In genomic region chr16:5202681-5203080, GRCm38 (mm10) we compare ENCODE assay signal across 7 mouse cellular contexts. TPM values are rescaled to one million over a fixed set of nuclear protein-coding genes. Genes with fewer than 3 reads are reported as not detected.
DNase-seq lines count a peak whose midpoint lies in the region; ATAC-seq and TF ChIP-seq lines count a peak whose summit lies in the region.

No protein-coding gene starts in this region.

- H3K9ac ChIP-seq in embryonic facial prominence, embryonic 12.5 days: no peak overlapping the region
- no peak overlapping the region for H3K9ac ChIP-seq in lung, embryonic 14.5 days
- H3K9ac ChIP-seq in neural tube, embryonic 15.5 days (replicated peaks): 0 out of 2 replicates have a peak overlapping the region, but pooled peaks have one; percentile 63

- H3K4me3 ChIP-seq in embryonic facial prominence, embryonic 12.5 days: peak overlapping the region; percentile 86
- H3K4me3 ChIP-seq in lung, embryonic 14.5 days (ENCODE audit: low read depth, low read length): peak overlapping the region; percentile 86
- H3K4me3 ChIP-seq in neural tube, embryonic 15.5 days (replicated peaks): peak overlapping the region; percentile 92

- WGBS in embryonic facial prominence, embryonic 12.5 days: 16% methylated on average over 4 of the region's 4 CpGs
- WGBS in lung, embryonic 14.5 days: 9% methylated on average over 4 of the region's 4 CpGs
- WGBS in neural tube, embryonic 15.5 days: 7% methylated on average over 4 of the region's 4 CpGs

- H3K36me3 ChIP-seq in embryonic facial prominence, embryonic 12.5 days: 0 out of 2 replicates have a peak, but pooled peaks cover 7% of the 10 kb centered on the region
- peaks cover 4% of the 10 kb centered on the region; the same call in 1 of the 2 replicates for H3K36me3 ChIP-seq in lung, embryonic 14.5 days (ENCODE audit: insufficient read depth)
- H3K36me3 ChIP-seq in neural tube, embryonic 15.5 days: peaks cover 3% of the 10 kb centered on the region; the same call in 1 of the 2 replicates

- no peak overlapping the region for H3K27ac ChIP-seq in embryonic facial prominence, embryonic 12.5 days
- no peak overlapping the region for H3K27ac ChIP-seq in lung, embryonic 14.5 days (ENCODE audit: low read depth)
- no peak overlapping the region for H3K27ac ChIP-seq in neural tube, embryonic 15.5 days (replicated peaks)

- peak; percentile 78 for DNase-seq in NIH3T3 (ENCODE audit: low read depth)
- peak; percentile 51 to 69 for DNase-seq in heart, postnatal 36 days
- peak; percentile 71 for DNase-seq in layer of hippocampus, adult 11-12 months (ENCODE audit: low spot score)
- peak; percentile 84 for DNase-seq in lung, embryonic 14.5 days

- ATAC-seq in CD4-positive, CD25-positive, alpha-beta regulatory T cell, adult 4 months: peak; percentile 17
- no peak for ATAC-seq in embryonic facial prominence, embryonic 12.5 days (ENCODE audit: insufficient number of reproducible peaks, insufficient read depth, low FRiP score, low TSS enrichment)
- no peak for ATAC-seq in lung, embryonic 14.5 days (ENCODE audit: insufficient read depth)
- no peak for ATAC-seq in neural tube, embryonic 15.5 days (ENCODE audit: low FRiP score)

- intact Hi-C loops in heart, postnatal 36 days (cut with DNase I): loop anchor here (1.0 to 2.0 kb wide), 2 partner anchors 42 to 52 kb away; partner anchors contain the start of gene Eef2kmt

- no peaks in the 10 kb centered on the region for H3K27me3 ChIP-seq in embryonic facial prominence, embryonic 12.5 days
- no peaks in the 10 kb centered on the region for H3K27me3 ChIP-seq in lung, embryonic 14.5 days (ENCODE audit: insufficient read depth, low read length)
- H3K27me3 ChIP-seq in neural tube, embryonic 15.5 days (replicated peaks): peaks cover 5% of the 10 kb centered on the region; the same call in 1 of the 2 replicates

- peak; percentile 74 for TF ChIP-seq CTCF in lung, embryonic 14.5 days (IDR thresholded peaks at IDR 0.05; ENCODE audit: low read depth)

- H3K9me3 ChIP-seq in embryonic facial prominence, embryonic 12.5 days: no peaks in the 10 kb centered on the region
- no peaks in the 10 kb centered on the region for H3K9me3 ChIP-seq in lung, embryonic 14.5 days (ENCODE audit: low read depth, low read length)
- H3K9me3 ChIP-seq in neural tube, embryonic 15.5 days (replicated peaks): no peaks in the 10 kb centered on the region

- peak overlapping the region; percentile 98 for H3K4me2 ChIP-seq in embryonic facial prominence, embryonic 12.5 days (replicated peaks)
- H3K4me2 ChIP-seq in lung, embryonic 14.5 days: peak overlapping the region; percentile 98
- peak overlapping the region; percentile 98 for H3K4me2 ChIP-seq in neural tube, embryonic 15.5 days

- H3K4me1 ChIP-seq in embryonic facial prominence, embryonic 12.5 days: peaks cover 7% of the 10 kb centered on the region
- H3K4me1 ChIP-seq in lung, embryonic 14.5 days (ENCODE audit: insufficient read depth): 0 out of 2 replicates have a peak, but pooled peaks cover 3% of the 10 kb centered on the region
- peaks cover 20% of the 10 kb centered on the region for H3K4me1 ChIP-seq in neural tube, embryonic 15.5 days

RNA-seq across cellular contexts. Expression of gene Nagpa, which starts 1.1 kb away (rescaled TPM):
- 10 to 100 TPM; 15.5 to 21.6 TPM for polyA plus RNA-seq in CD4-positive, CD25-positive, alpha-beta regulatory T cell, adult 4 months (2017; shearing (Covaris generic))
- polyA plus RNA-seq in embryonic facial prominence, embryonic 12.5 days (2016; fragmentation: Nextera tagmentation; extraction: Ambion mirVana): 14.6 and 17.1 TPM in 2 replicates
- 10 to 100 TPM; 13.4 to 14.5 TPM for total RNA-seq in heart, postnatal 36 days (2021)
- polyA plus RNA-seq in lung, embryonic 14.5 days (2014; fragmentation: Nextera tagmentation; extraction: Ambion mirVana): 20.8 and 23.3 TPM in 2 replicates
- polyA plus RNA-seq in neural tube, embryonic 15.5 days (2015; fragmentation: Nextera tagmentation; extraction: Ambion mirVana): 13.2 and 17.7 TPM in 2 replicates

RNA-seq across cellular contexts. Expression of gene AU021092, which starts 19.4 kb away (rescaled TPM):
- not detected for polyA plus RNA-seq in CD4-positive, CD25-positive, alpha-beta regulatory T cell, adult 4 months (2017; shearing (Covaris generic))
- 2.1 and 2.3 TPM in 2 replicates for polyA plus RNA-seq in embryonic facial prominence, embryonic 12.5 days (2016; fragmentation: Nextera tagmentation; extraction: Ambion mirVana)
- 10 to 100 TPM; 22.9 to 23.6 TPM for total RNA-seq in heart, postnatal 36 days (2021)
- 3.4 and 4.5 TPM in 2 replicates for polyA plus RNA-seq in lung, embryonic 14.5 days (2014; fragmentation: Nextera tagmentation; extraction: Ambion mirVana)
- polyA plus RNA-seq in neural tube, embryonic 15.5 days (2015; fragmentation: Nextera tagmentation; extraction: Ambion mirVana): 13.6 and 13.9 TPM in 2 replicates

RNA-seq across cellular contexts. Expression of gene Alg1, which starts 30.7 kb away (rescaled TPM):
- 10 to 100 TPM; 22.1 to 31.7 TPM for polyA plus RNA-seq in CD4-positive, CD25-positive, alpha-beta regulatory T cell, adult 4 months (2017; shearing (Covaris generic))
- polyA plus RNA-seq in embryonic facial prominence, embryonic 12.5 days (2016; fragmentation: Nextera tagmentation; extraction: Ambion mirVana): 30.8 and 31.3 TPM in 2 replicates
- total RNA-seq in heart, postnatal 36 days (2021): 10 to 100 TPM; 13.8 to 14.7 TPM
- 32.0 and 32.9 TPM in 2 replicates for polyA plus RNA-seq in lung, embryonic 14.5 days (2014; fragmentation: Nextera tagmentation; extraction: Ambion mirVana)
- 38.0 and 42.8 TPM in 2 replicates for polyA plus RNA-seq in neural tube, embryonic 15.5 days (2015; fragmentation: Nextera tagmentation; extraction: Ambion mirVana)

RNA-seq across cellular contexts. Expression of gene Eef2kmt, which starts 53.1 kb away (rescaled TPM):
- polyA plus RNA-seq in CD4-positive, CD25-positive, alpha-beta regulatory T cell, adult 4 months (2017; shearing (Covaris generic)): 10 to 100 TPM; 49.3 to 58.5 TPM
- 14.7 and 15.3 TPM in 2 replicates for polyA plus RNA-seq in embryonic facial prominence, embryonic 12.5 days (2016; fragmentation: Nextera tagmentation; extraction: Ambion mirVana)
- 1 to 10 TPM; 8.5 to 9.0 TPM for total RNA-seq in heart, postnatal 36 days (2021)
- 27.2 and 28.4 TPM in 2 replicates for polyA plus RNA-seq in lung, embryonic 14.5 days (2014; fragmentation: Nextera tagmentation; extraction: Ambion mirVana)
- 6.7 and 13.1 TPM in 2 replicates for polyA plus RNA-seq in neural tube, embryonic 15.5 days (2015; fragmentation: Nextera tagmentation; extraction: Ambion mirVana)

RNA-seq across cellular contexts. Expression of gene Sec14l5, which starts 55.8 kb away (rescaled TPM):
- not detected for polyA plus RNA-seq in CD4-positive, CD25-positive, alpha-beta regulatory T cell, adult 4 months (2017; shearing (Covaris generic))
- 0.13 TPM in 1 of 2 replicates, not detected in the other for polyA plus RNA-seq in embryonic facial prominence, embryonic 12.5 days (2016; fragmentation: Nextera tagmentation; extraction: Ambion mirVana)
- total RNA-seq in heart, postnatal 36 days (2021): under 1 TPM; 0.51 to 0.78 TPM
- polyA plus RNA-seq in lung, embryonic 14.5 days (2014; fragmentation: Nextera tagmentation; extraction: Ambion mirVana): 0.49 and 0.86 TPM in 2 replicates
- 0.33 and 0.34 TPM in 2 replicates for polyA plus RNA-seq in neural tube, embryonic 15.5 days (2015; fragmentation: Nextera tagmentation; extraction: Ambion mirVana)
